Mouse (Mus musculus): ENCODE data around the gene Cyp4x1. TPM values are rescaled to one million over a fixed set of nuclear protein-coding genes. Genes with fewer than 3 reads are reported as not detected.

Cyp4x1 gene
- polyA plus RNA-seq, 2 experiments: 0.06 to 0.08 TPM

DNA sequence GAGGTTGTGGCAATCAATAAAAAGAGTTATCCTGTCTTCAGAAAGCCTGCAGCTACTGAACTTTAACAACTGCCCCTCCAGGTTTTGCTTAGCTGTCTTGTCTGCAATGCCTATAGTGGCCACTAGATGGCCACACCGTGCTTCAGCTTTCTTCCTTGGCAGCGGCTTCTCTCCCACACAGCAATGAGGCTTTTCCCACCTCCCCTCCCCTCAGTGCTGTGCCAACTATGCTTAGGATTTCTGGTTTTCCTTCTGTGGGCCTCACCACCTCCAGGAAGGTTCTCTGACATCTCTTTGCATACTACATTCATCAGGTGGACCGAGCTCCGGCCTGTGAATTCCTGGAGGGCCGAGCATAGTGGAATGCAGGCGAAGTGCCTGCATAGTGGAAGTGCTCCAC, 32.4 kb downstream of the Cyp4x1 start:
- 53% methylated on average over 6 of the region's 6 CpGs for WGBS (ENCODE audit: insufficient replicate concordance)
- no peak overlapping the region for H3K4me2 ChIP-seq (ENCODE audit: low read depth)
- DNase-seq (ENCODE audit: low read depth in 3 of 3, low spot score in 3 of 3): peak in 2 of 3 experiments; percentile 49 to 61

DNA sequence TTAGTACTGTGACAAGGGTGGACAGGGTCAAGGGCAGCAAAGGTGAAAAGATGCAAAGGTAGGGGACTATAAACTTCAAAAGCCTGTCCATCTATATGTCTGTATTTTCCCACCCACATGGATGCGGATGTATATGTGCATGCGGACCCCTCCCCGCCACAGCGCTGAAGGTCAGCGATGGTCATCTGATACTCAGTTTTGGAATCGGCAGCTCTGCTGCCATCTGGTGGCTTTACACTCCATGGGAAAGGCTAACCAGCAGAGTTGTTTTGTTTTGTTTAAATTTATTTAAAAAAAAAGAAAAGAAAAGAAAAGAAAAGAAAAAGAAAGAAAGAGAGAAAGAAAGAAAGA, 37.0 kb downstream of the Cyp4x1 start:
- Histone ChIP-seq H3K9ac (replicated peaks) (peak overlapping the region; percentile 68), H3K4me2 (ENCODE audit: low read depth) (peak overlapping the region; percentile 84), H3K27ac (peak overlapping the region; percentile 95), H3K4me1 (replicated peaks; ENCODE audit: control insufficient read depth in 2 of 2, insufficient read depth in 2 of 2, low read length in 1 of 2) (peaks cover 43 to 59% of the 10 kb centered on the region in 2 experiments), H3K27me3 (ENCODE audit: control insufficient read depth, insufficient read depth, low read length) (no peaks in the 10 kb centered on the region), H3K36me3 (replicated peaks; ENCODE audit: control insufficient read depth, insufficient read depth, low read depth) (no peaks in the 10 kb centered on the region), H3K9me3 (ENCODE audit: control insufficient read depth, low read length) (no peaks in the 10 kb centered on the region), H3K4me3 (ENCODE audit: insufficient read depth in 1 of 2, low read depth in 2 of 2, low read length in 2 of 2) (peak overlapping the region; percentile 43 to 48)
- ATAC-seq (ENCODE audit: insufficient read depth) (no peak), DNase-seq (ENCODE audit: low read depth in 3 of 3, low spot score in 3 of 3) (peak in 1 of 3 experiments; percentile 41)
- TF ChIP-seq CTCF (IDR thresholded peaks at IDR 0.05; ENCODE audit: low read depth): peak; percentile 87
- TF ChIP-seq EP300 (IDR thresholded peaks at IDR 0.05; ENCODE audit: low read depth): peak; percentile 34; the same call in 1 of the 2 replicates
- WGBS (ENCODE audit: insufficient replicate concordance): under 1% methylated on average over 6 of the region's 6 CpGs

More for the DNA sequence above, 32.4 kb downstream of the Cyp4x1 start:
- H3K4me3 ChIP-seq (ENCODE audit: insufficient read depth in 1 of 2, low read depth in 2 of 2, low read length in 2 of 2): no peak overlapping the region
- H3K4me1 ChIP-seq (replicated peaks; ENCODE audit: control insufficient read depth in 2 of 2, insufficient read depth in 2 of 2, low read length in 1 of 2): peaks cover 27 to 31% of the 10 kb centered on the region in 2 experiments
- H3K9me3 ChIP-seq (ENCODE audit: control insufficient read depth, low read length): no peaks in the 10 kb centered on the region
- H3K27me3 ChIP-seq (ENCODE audit: control insufficient read depth, insufficient read depth, low read length): no peaks in the 10 kb centered on the region
- no peak overlapping the region for H3K27ac ChIP-seq
- no peaks in the 10 kb centered on the region for H3K36me3 ChIP-seq (replicated peaks; ENCODE audit: control insufficient read depth, insufficient read depth, low read depth)
- ATAC-seq (ENCODE audit: insufficient read depth): no peak
- H3K9ac ChIP-seq (replicated peaks): no peak overlapping the region; the same call in 1 of the 2 replicates
- TF ChIP-seq CTCF (IDR thresholded peaks at IDR 0.05; ENCODE audit: low read depth): peak; percentile 98
- no peak for TF ChIP-seq EP300 (IDR thresholded peaks at IDR 0.05; ENCODE audit: low read depth)

DNA sequence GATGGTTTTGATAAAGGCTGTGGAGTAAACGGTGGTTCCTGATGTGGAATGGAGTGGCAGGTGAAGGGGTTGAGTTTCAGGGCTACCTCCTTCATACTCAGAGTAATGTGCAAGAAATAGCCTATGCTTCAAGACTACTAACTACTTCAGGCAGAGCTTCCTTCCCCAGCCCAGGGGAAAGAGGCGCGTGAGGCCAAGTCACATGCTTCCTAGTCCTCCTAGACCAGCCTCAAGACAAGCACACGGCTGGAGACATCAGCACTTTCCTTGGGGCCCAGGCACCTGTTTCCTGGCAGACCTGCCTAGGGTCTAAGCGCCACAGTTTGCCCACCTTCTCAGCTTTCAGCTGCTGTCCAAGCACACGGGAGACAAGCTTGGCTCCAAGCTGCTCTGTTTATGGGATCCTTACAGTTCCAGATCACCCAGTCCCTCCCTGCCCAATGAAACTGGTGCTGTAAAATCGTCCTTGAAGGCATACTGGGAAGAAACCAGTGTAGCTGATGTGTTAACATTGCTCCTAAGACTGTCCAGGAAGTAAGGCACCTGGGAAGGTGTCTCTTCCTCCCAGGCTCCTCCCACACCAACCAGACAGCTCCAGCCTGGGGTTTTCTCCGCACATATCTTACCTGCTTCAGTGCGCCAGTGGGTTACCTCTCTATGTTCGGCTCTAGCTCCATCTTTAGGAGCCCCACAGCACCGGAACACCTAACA, 37.5 kb downstream of the Cyp4x1 start:
- H3K27ac ChIP-seq: peak overlapping the region; percentile 95
- peak overlapping the region; percentile 43 to 48 for H3K4me3 ChIP-seq (ENCODE audit: insufficient read depth in 1 of 2, low read depth in 2 of 2, low read length in 2 of 2)
- peak in 1 of 3 experiments; percentile 47 for DNase-seq (ENCODE audit: low read depth in 3 of 3, low spot score in 3 of 3)
- H3K4me1 ChIP-seq (replicated peaks; ENCODE audit: control insufficient read depth in 2 of 2, insufficient read depth in 2 of 2, low read length in 1 of 2): peaks cover 43 to 64% of the 10 kb centered on the region in 2 experiments
- 2% methylated on average over 11 of the region's 11 CpGs for WGBS (ENCODE audit: insufficient replicate concordance)
- H3K27me3 ChIP-seq (ENCODE audit: control insufficient read depth, insufficient read depth, low read length): no peaks in the 10 kb centered on the region
- H3K9me3 ChIP-seq (ENCODE audit: control insufficient read depth, low read length): no peaks in the 10 kb centered on the region
- H3K9ac ChIP-seq (replicated peaks): peak overlapping the region; percentile 68
- H3K36me3 ChIP-seq (replicated peaks; ENCODE audit: control insufficient read depth, insufficient read depth, low read depth): no peaks in the 10 kb centered on the region
- H3K4me2 ChIP-seq (ENCODE audit: low read depth): peak overlapping the region; percentile 84
- no peak for TF ChIP-seq CTCF (IDR thresholded peaks at IDR 0.05; ENCODE audit: low read depth)
- TF ChIP-seq EP300 (IDR thresholded peaks at IDR 0.05; ENCODE audit: low read depth): no peak
- ATAC-seq (ENCODE audit: insufficient read depth): peak; percentile 12; the same call in 1 of the 2 replicates

DNA sequence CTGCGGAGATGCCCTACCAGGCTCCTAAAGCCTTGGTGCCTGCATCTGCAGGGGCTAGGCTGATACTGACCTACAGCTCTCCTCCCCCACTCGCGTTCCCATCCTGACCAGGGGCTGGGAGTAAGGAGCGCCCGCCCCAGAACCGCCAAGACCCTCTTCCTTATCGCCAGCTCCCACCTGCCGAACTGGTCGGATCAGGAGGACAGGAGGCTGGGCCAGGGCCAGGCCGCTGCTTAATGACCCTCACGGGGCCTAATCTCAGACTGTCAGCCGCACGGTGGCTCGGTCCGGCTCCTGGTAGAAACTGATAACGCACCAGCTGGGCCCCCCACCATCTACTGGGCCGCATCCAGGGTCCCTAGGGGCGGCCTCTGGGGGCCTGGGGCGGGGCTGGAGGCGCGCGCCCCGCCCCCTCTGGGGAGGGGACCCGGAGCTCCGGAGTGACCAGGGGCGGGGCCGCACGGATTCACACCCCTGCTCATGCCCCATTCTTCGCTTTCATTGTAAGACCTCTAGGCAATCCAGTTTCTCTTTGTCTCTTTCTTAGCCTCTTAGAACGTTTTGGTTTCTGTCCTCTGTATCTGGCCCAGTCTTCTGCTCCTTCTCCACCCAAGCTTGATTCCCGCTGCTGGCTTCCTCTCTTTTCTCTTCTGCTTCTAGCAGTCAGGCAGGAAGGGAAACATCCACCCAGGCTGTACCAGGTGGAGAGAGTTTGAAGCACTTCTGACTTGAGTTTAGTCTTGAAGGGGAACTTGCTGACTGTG, 38.2 kb downstream of the Cyp4x1 start:
- WGBS (ENCODE audit: insufficient replicate concordance): 1% methylated on average over 31 of the region's 31 CpGs
- Histone ChIP-seq H3K27ac (peak overlapping the region; percentile 95), H3K27me3 (ENCODE audit: control insufficient read depth, insufficient read depth, low read length) (no peaks in the 10 kb centered on the region), H3K36me3 (replicated peaks; ENCODE audit: control insufficient read depth, insufficient read depth, low read depth) (no peaks in the 10 kb centered on the region), H3K9ac (replicated peaks) (peak overlapping the region; percentile 68), H3K4me3 (ENCODE audit: insufficient read depth in 1 of 2, low read depth in 2 of 2, low read length in 2 of 2) (peak overlapping the region; percentile 48 to 53), H3K4me2 (ENCODE audit: low read depth) (peak overlapping the region; percentile 84), H3K9me3 (ENCODE audit: control insufficient read depth, low read length) (no peaks in the 10 kb centered on the region), H3K4me1 (replicated peaks; ENCODE audit: control insufficient read depth in 2 of 2, insufficient read depth in 2 of 2, low read length in 1 of 2) (peaks cover 45 to 71% of the 10 kb centered on the region in 2 experiments)
- no peak for TF ChIP-seq CTCF (IDR thresholded peaks at IDR 0.05; ENCODE audit: low read depth)
- TF ChIP-seq EP300 (IDR thresholded peaks at IDR 0.05; ENCODE audit: low read depth): peak; percentile 99
- DNase-seq (ENCODE audit: low read depth in 3 of 3, low spot score in 3 of 3): peak; percentile 90 to 96 (median 95)
- peak; percentile 92 for ATAC-seq (ENCODE audit: insufficient read depth)

- 60% methylated on average over 2 of the region's 2 CpGs for WGBS (ENCODE audit: insufficient replicate concordance)
- peak overlapping the region; percentile 68 for H3K9ac ChIP-seq (replicated peaks)
- DNase-seq (ENCODE audit: low read depth in 3 of 3, low spot score in 3 of 3) (no peak), ATAC-seq (ENCODE audit: insufficient read depth) (no peak)
- peak overlapping the region; percentile 95 for H3K27ac ChIP-seq
- H3K4me3 ChIP-seq (ENCODE audit: insufficient read depth in 1 of 2, low read depth in 2 of 2, low read length in 2 of 2): peak overlapping the region; percentile 10 to 16; a peak in 3 of 4 replicates
- no peaks in the 10 kb centered on the region for H3K9me3 ChIP-seq (ENCODE audit: control insufficient read depth, low read length)
- no peaks in the 10 kb centered on the region for H3K36me3 ChIP-seq (replicated peaks; ENCODE audit: control insufficient read depth, insufficient read depth, low read depth)
- no peaks in the 10 kb centered on the region for H3K27me3 ChIP-seq (ENCODE audit: control insufficient read depth, insufficient read depth, low read length)
- peak overlapping the region; percentile 84 for H3K4me2 ChIP-seq (ENCODE audit: low read depth)
- TF ChIP-seq EP300 (IDR thresholded peaks at IDR 0.05; ENCODE audit: low read depth) (peak; percentile 28; the same call in 1 of the 2 replicates), CTCF (IDR thresholded peaks at IDR 0.05; ENCODE audit: low read depth) (no peak)
- H3K4me1 ChIP-seq (replicated peaks; ENCODE audit: control insufficient read depth in 2 of 2, insufficient read depth in 2 of 2, low read length in 1 of 2): peaks cover 54 to 85% of the 10 kb centered on the region in 2 experiments
Observed at GRCm38 (mm10) chr4:115094056-115094455, 40.0 kb downstream of the Cyp4x1 start.
